In the genomic region with DNA sequence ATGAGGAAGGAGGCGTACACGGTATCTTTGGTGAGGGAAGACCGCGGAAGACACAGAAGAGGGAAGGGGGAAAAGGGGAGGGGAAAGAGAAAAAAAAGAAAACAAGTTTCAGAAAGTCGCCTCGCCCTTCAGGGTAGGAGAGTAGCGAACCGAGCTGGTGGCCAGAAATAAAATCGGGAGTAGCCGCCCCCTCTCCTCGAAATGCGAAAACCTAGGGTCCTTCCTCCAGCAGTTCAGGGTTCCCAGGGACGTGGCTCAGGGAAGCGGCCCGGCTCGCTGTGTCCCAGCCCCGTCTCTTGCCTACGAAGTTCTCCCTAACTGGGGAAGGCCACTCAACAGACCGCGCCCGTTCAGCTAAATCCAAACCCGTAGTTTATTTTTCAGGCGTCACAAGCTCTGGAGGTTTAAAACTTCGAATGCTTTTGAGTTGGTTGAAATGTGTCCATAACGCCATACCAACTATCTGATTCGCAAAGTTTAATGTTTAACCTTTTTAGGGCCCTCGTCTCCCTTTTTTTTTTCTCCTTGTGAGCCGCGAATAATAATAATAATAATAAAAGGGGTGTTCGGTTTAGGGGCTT, we compare ENCODE assay signal across 7 mouse cellular contexts. TPM values are rescaled to one million over a fixed set of nuclear protein-coding genes. Genes with fewer than 3 reads are reported as not detected.
A peak's percentile ranks its signal among the peaks of the same experiment; 100 is the strongest.
DNase-seq lines count a peak whose midpoint lies in the region; ATAC-seq lines count a peak whose summit lies in the region.

No protein-coding gene starts in this region.

- DNase-seq in urinary bladder, adult 18-20 months (ENCODE audit: low spot score in 2 of 2): peak; percentile 33 to 54
- no peak for DNase-seq in urinary bladder, postnatal 25 days (ENCODE audit: low spot score)
- DNase-seq in embryo, embryonic 11 days: peak; percentile 62
- peak; percentile 61 for DNase-seq in kidney, postnatal 10 days
- DNase-seq in urinary bladder, postnatal 14 days (ENCODE audit: low spot score): peak; percentile 32

- ATAC-seq in heart, embryonic 15.5 days (replicated peaks; ENCODE audit: insufficient number of reproducible peaks, insufficient read depth, low FRiP score, low read depth): no peak

- H3K9ac ChIP-seq in heart, embryonic 15.5 days: peak overlapping the region; percentile 100

- peaks cover 79% of the 10 kb centered on the region for H3K79me2 ChIP-seq in macrophage (ENCODE audit: inconsistent target)

- H3K36me3 ChIP-seq in heart, embryonic 15.5 days: no peaks in the 10 kb centered on the region
- H3K36me3 ChIP-seq in macrophage (ENCODE audit: inconsistent target): peaks cover 6% of the 10 kb centered on the region

- H3K27ac ChIP-seq in heart, embryonic 15.5 days: peak overlapping the region; percentile 99
- H3K27ac ChIP-seq in macrophage: peak overlapping the region; percentile 98

- H3K27me3 ChIP-seq in heart, embryonic 15.5 days: no peaks in the 10 kb centered on the region

- H3K9me3 ChIP-seq in heart, embryonic 15.5 days (replicated peaks): no peaks in the 10 kb centered on the region

- peak overlapping the region; percentile 95 for H3K4me3 ChIP-seq in heart, embryonic 15.5 days
- peak overlapping the region; percentile 88 for H3K4me3 ChIP-seq in macrophage (ENCODE audit: inconsistent target)

- peaks cover 33% of the 10 kb centered on the region for H3K4me1 ChIP-seq in heart, embryonic 15.5 days (replicated peaks)

- H3K4me2 ChIP-seq in heart, embryonic 15.5 days: peak overlapping the region; percentile 89

- under 1% methylated on average over 30 of the region's 30 CpGs for WGBS in heart, embryonic 15.5 days
- WGBS in macrophage (ENCODE audit: missing documents): 2% methylated on average over 24 of the region's 30 CpGs

RNA-seq across cellular contexts. Expression of a gene that starts 2.0 kb away (rescaled TPM):
- polyA plus RNA-seq in heart, embryonic 15.5 days (2015; fragmentation: Nextera tagmentation; extraction: Ambion mirVana): 17.1 and 24.2 TPM in 2 replicates
- 100 to 1,000 TPM in 22 of 26 experiments, 10 to 100 TPM in 4; 39.2 to 447 (median 241) TPM for total RNA-seq in macrophage (2018; cell fraction: chromatin; rRNA removed)
- total RNA-seq in macrophage (2018; cell fraction: cytosol; rRNA removed): 10 to 100 TPM; 20.2 to 98.3 (median 69.9) TPM
- total RNA-seq in macrophage (2018; cell fraction: nucleus; rRNA removed): 100 to 1,000 TPM in 23 of 26 experiments, 10 to 100 TPM in 3; 54.6 to 280 (median 200) TPM
- polyA plus RNA-seq in macrophage (2018): 25.5 to 27.5 TPM (median 26.9 TPM) in 3 replicates
